Mouse (Mus musculus) heart, embryonic 16.5 days (tissue): Measurements from ENCODE around the gene Bend3. TPM values are rescaled to one million over a fixed set of nuclear protein-coding genes. Genes with fewer than 3 reads are reported as not detected.
A peak's percentile ranks its signal among the peaks of the same experiment; 100 is the strongest.

Source experiments
- ATAC-seq: fragments of 200-750 bp; cut with Nextera tagmentation; replicated peaks from 2 replicates; pipeline ENCODE4 v1.8.0; 2017; ENCODE audit warnings: moderate number of reproducible peaks; ENCODE audit not compliant: insufficient read depth, low FRiP score; ENCODE audit errors: extremely low read depth
- H3K27ac ChIP-seq: fragments of 300-500 bp; sonication (generic); 2 replicates; pipeline ENCODE4 v1.5.1; 2014; ENCODE audit warnings: mild to moderate bottlenecking, low read length, control low read depth, moderate library complexity
- H3K27me3 ChIP-seq: fragments of 300-500 bp; sonication (generic); 2 replicates; pipeline ENCODE4 v1.6.1; 2014; ENCODE audit warnings: low read length, mixed read lengths; ENCODE audit not compliant: control insufficient read depth, insufficient read depth
- H3K36me3 ChIP-seq: fragments of 300-500 bp; sonication (generic); 2 replicates; pipeline ENCODE4 v1.6.1; 2014; ENCODE audit not compliant: control insufficient read depth, insufficient read depth
- H3K4me1 ChIP-seq: fragments of 300-500 bp; sonication (generic); 2 replicates; pipeline ENCODE4 v1.6.1; 2014; ENCODE audit warnings: low read length, mixed read lengths; ENCODE audit not compliant: control insufficient read depth, insufficient read depth
- H3K4me2 ChIP-seq: fragments of 300-500 bp; sonication (generic); 2 replicates; pipeline ENCODE4 v1.6.1; 2014; ENCODE audit warnings: low read depth, mild to moderate bottlenecking, control low read depth, low read length
- H3K4me3 ChIP-seq: fragments of 300-500 bp; sonication (generic); 2 replicates; pipeline ENCODE4 v1.5.1; 2014; ENCODE audit warnings: mild to moderate bottlenecking, control low read depth, low read length
- H3K9ac ChIP-seq: fragments of 300-500 bp; sonication (generic); 2 replicates; pipeline ENCODE4 v1.6.1; 2014; ENCODE audit warnings: low read length, control low read depth
- H3K9me3 ChIP-seq: fragments of 300-500 bp; sonication (generic); replicated peaks from 2 replicates; pipeline ENCODE4 v1.6.1; 2016; ENCODE audit warnings: low read length; ENCODE audit not compliant: control insufficient read depth
- WGBS: fragments of 180-500 bp; shearing (Covaris S2); extraction: QIAGEN DNeasy Blood & Tissue Kit; methylation state at CpG from one replicate; pipeline ENCODE4 v1.1.7; 2014; 5-methylcytosine and 5-hydroxymethylcytosine counted together
- polyA plus RNA-seq: library from polyadenylated mRNA; unstranded; fragments of >200 nt; fragmentation: Nextera tagmentation; extraction: Ambion mirVana; gene quantifications from 2 replicates; pipeline ENCODE4 v1.2.1, GENCODE M21; 2015

Bend3 gene
- polyA plus RNA-seq, 1 experiment from 2014 or later = 2.3 TPM

DNA sequence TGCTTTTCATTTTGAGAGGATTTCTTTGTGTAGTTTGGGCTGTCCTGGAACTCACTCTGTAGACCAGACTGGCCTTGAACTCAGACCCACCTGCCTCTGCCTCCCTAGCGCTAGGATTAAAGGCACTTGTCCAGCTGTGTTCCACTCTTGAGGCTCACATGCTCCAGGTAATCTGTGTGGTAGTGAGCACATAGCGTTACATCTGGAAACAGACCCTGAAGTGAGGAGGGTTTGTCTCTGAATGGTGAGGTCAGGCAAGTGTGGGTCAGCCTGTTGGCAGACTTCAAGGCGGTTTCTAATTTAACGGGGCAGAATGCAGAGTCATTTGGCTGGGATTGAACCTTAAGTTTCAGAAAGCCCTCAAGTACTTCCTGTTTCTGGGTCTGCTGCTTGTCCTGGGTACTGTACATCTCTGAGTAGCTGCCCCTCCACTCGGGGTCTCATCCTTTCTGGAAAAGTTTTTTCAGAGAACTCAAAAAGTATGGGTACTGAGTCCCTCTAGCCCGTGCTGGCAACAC lies 7.2 kb downstream of the Bend3 start:
- no peak overlapping the region for H3K9ac ChIP-seq
- H3K9me3 ChIP-seq = no peaks in the 10 kb centered on the region
- H3K27me3 ChIP-seq = no peaks in the 10 kb centered on the region
- no peaks in the 10 kb centered on the region for H3K36me3 ChIP-seq
- H3K4me1 ChIP-seq = peaks cover 57% of the 10 kb centered on the region
- no peak for ATAC-seq
- H3K4me3 ChIP-seq = no peak overlapping the region
- 76% methylated on average over 6 of the region's 6 CpGs for WGBS
- no peak overlapping the region for H3K4me2 ChIP-seq
- no peak overlapping the region for H3K27ac ChIP-seq

DNA sequence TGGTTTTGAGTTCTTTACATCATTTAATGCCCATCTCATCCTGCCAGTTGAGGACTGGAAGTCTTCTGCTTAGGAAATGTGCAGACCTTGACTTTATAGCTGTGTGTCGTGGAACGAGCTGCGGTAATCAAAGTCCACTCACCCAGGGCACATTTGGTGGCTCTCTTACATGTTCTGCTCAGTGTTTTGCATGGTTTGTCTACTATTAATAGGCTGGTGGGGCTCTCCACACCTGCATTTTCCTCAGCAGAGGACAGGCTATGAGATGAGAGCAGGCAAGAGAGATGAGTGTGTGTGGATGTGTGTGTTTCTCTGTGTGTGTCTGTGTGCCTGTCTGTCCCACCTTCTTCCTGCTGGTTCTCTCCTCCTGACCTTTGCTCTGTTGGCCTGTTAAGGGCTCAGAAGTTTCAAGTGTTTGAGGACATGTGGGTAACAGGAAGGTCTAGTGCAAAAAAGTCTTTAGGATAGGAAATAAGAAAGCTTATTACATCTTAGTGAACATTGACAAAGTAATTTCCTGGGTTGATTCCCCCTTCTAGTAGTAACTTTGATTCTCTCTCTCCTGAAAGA lies 8.9 kb downstream of the Bend3 start:
- Histone ChIP-seq H3K27me3 (no peaks in the 10 kb centered on the region), H3K36me3 (no peaks in the 10 kb centered on the region), H3K4me2 (no peak overlapping the region), H3K9me3 (no peaks in the 10 kb centered on the region), H3K9ac (no peak overlapping the region; the same call in 1 of the 2 replicates), H3K4me3 (no peak overlapping the region), H3K4me1 (peaks cover 47% of the 10 kb centered on the region), H3K27ac (peak overlapping the region; percentile 48; the same call in 1 of the 2 replicates)
- 58% methylated on average over 3 of the region's 3 CpGs for WGBS
- ATAC-seq = no peak

DNA sequence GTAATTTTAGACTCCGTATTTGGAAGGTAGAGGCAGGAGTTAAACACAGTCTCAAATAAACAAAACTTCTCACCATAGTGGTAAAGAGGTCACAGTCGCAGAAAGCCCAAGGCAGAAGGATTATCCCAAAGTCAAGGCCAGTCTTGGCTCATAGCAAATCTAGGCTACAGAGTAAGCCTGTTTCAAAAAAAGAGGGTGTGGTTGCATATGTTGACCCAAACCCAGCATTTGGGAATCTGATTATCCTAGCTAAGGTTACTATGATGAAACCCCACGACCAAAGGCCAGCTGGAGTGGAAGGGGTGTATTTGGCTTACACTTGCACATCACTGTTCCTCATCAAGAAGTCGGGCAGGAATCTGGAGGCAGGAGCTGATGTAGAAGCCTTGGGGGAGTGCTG lies 9.6 kb downstream of the Bend3 start:
- Histone ChIP-seq H3K36me3 (no peaks in the 10 kb centered on the region), H3K27ac (no peak overlapping the region), H3K9me3 (no peaks in the 10 kb centered on the region), H3K4me3 (no peak overlapping the region), H3K4me1 (peaks cover 40% of the 10 kb centered on the region), H3K27me3 (no peaks in the 10 kb centered on the region), H3K9ac (no peak overlapping the region), H3K4me2 (no peak overlapping the region)
- no peak for ATAC-seq
- WGBS = 77% methylated on average over 4 of the region's 4 CpGs

GRCm38 (mm10) chr10:43489139-43489538 lies 10.5 kb downstream of the Bend3 start:
- Histone ChIP-seq H3K9ac (no peak overlapping the region), H3K4me2 (no peak overlapping the region; the same call in 1 of the 2 replicates), H3K4me3 (no peak overlapping the region), H3K4me1 (peaks cover 34% of the 10 kb centered on the region), H3K27me3 (no peaks in the 10 kb centered on the region), H3K36me3 (no peaks in the 10 kb centered on the region), H3K9me3 (no peaks in the 10 kb centered on the region), H3K27ac (peak overlapping the region; percentile 61)
- WGBS = 80% methylated on average over 7 of the region's 7 CpGs
- ATAC-seq = no peak

DNA sequence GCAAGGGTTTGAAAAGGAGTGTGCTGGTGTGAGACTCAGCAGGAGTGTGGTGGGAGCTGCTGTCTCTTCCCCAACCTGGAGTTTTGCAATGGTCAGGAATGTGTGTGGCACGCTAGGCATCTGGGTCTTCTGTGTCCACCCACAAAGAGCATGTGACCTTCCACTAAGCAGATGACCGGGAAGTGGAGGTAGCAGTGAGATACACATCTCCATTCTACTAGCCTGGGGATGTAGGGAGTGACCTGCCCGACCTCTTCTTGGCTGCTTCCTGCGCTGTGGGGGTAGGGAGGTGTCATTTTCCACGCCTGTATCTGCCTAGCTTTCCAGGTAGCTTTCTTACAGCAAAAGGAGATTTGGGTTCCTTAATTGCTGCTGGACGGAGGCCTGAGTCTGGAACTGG lies 10.9 kb downstream of the Bend3 start:
- H3K27ac ChIP-seq = peak overlapping the region; percentile 61
- peak; percentile 64 for ATAC-seq
- H3K9ac ChIP-seq = no peak overlapping the region
- peak overlapping the region; percentile 11; the same call in 1 of the 2 replicates for H3K4me2 ChIP-seq
- 18% methylated on average over 6 of the region's 6 CpGs for WGBS
- H3K27me3 ChIP-seq = no peaks in the 10 kb centered on the region
- no peaks in the 10 kb centered on the region for H3K9me3 ChIP-seq
- no peak overlapping the region for H3K4me3 ChIP-seq
- H3K36me3 ChIP-seq = no peaks in the 10 kb centered on the region
- peaks cover 31% of the 10 kb centered on the region for H3K4me1 ChIP-seq

DNA sequence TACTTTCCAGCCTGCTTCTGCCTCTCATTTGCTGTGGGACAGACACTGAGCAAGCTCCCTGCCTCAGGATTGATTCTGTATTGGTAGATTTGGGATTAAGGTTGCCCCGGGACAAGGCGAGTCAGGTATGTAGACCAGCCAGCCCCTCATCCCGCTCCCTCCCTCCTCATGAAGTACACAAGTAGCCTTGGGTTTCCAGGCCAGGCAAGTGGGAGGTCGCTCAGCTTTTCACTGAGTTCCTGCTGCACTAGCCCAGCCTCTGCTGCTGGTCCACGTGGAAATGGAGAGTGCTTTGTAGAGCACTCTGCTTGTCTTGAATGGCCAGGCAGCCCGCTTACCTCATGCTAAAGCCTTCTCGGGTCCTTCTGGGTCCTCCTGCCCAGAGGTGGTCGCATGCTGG lies 11.4 kb downstream of the Bend3 start:
- no peak overlapping the region for H3K4me2 ChIP-seq
- H3K27ac ChIP-seq = peak overlapping the region; percentile 61
- no peaks in the 10 kb centered on the region for H3K9me3 ChIP-seq

DNA sequence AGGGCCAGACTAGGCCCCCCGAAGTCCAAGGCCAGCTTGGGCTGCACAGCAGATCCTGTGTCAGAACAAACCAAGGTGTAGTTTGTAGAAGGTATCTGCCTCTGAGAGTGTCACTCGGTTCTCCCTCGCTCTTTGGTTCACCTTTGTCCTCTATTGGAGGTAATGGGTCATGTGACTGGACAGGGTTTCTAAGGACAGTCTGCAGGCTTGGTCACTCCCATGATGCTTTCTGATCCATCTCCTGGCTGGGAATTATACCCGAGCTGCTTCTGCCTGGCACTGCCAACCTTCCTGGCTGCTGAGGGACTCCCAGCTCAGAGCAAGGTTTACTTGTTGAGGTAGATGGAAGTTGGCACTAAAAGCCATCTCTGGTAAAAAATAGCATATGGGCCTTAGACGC lies 12.2 kb downstream of the Bend3 start:
- Histone ChIP-seq H3K27ac (peak overlapping the region; percentile 61; the same call in 1 of the 2 replicates), H3K4me3 (no peak overlapping the region), H3K9ac (no peak overlapping the region; the same call in 1 of the 2 replicates), H3K27me3 (no peaks in the 10 kb centered on the region), H3K9me3 (no peaks in the 10 kb centered on the region), H3K4me2 (no peak overlapping the region), H3K4me1 (peaks cover 29% of the 10 kb centered on the region), H3K36me3 (peaks cover 9% of the 10 kb centered on the region; the same call in 1 of the 2 replicates)
- 74% methylated on average over 5 of the region's 5 CpGs for WGBS
- ATAC-seq = no peak

More for the DNA sequence above, 11.4 kb downstream of the Bend3 start:
- no peak overlapping the region for H3K9ac ChIP-seq
- peaks cover 3% of the 10 kb centered on the region; the same call in 1 of the 2 replicates for H3K36me3 ChIP-seq
- no peak for ATAC-seq
- no peaks in the 10 kb centered on the region for H3K27me3 ChIP-seq
- H3K4me3 ChIP-seq = no peak overlapping the region
- peaks cover 29% of the 10 kb centered on the region for H3K4me1 ChIP-seq
- WGBS = 58% methylated on average over 8 of the region's 8 CpGs

GRCm38 (mm10) chr10:43502599-43502998 lies 24.0 kb downstream of the Bend3 start:
- Histone ChIP-seq H3K27me3 (no peaks in the 10 kb centered on the region), H3K4me1 (no peaks in the 10 kb centered on the region), H3K4me3 (no peak overlapping the region), H3K27ac (no peak overlapping the region), H3K9me3 (no peaks in the 10 kb centered on the region), H3K36me3 (peaks cover 20% of the 10 kb centered on the region), H3K4me2 (no peak overlapping the region), H3K9ac (no peak overlapping the region)
- no peak for ATAC-seq
- 91% methylated on average over 4 of the region's 4 CpGs for WGBS

GRCm38 (mm10) chr10:43504291-43504690 lies 25.7 kb downstream of the Bend3 start:
- no peaks in the 10 kb centered on the region for H3K9me3 ChIP-seq
- 67% methylated on average over 1 of the region's 1 CpGs for WGBS
- H3K4me3 ChIP-seq = no peak overlapping the region
- peaks cover 8% of the 10 kb centered on the region for H3K36me3 ChIP-seq
- H3K4me2 ChIP-seq = no peak overlapping the region
- H3K9ac ChIP-seq = no peak overlapping the region
- no peak overlapping the region for H3K27ac ChIP-seq
- no peaks in the 10 kb centered on the region for H3K4me1 ChIP-seq
- H3K27me3 ChIP-seq = no peaks in the 10 kb centered on the region
- ATAC-seq = no peak
